Mouse (Mus musculus) A20 (cell line): ENCODE results near the gene Arid3c.
"Not testable (repeated sequence)": the region's sequence is repeated elsewhere in the genome, so short reads cannot be mapped to it uniquely, and the experiment has no call there.

Source experiments
- DNase-seq: peaks from one replicate; pipeline ENCODE4 v3.0.0-alpha.2; 2011; ENCODE audit warnings: low read depth, low spot score

The Arid3c gene

GRCm38 (mm10) chr4:41731052-41731765, at the start of gene Arid3c:
Gene Arid3c, minus strand, starts transcription at chr4:41731142.
- no peak for DNase-seq

- DNase-seq: not testable (repeated sequence)
Observed at GRCm38 (mm10) chr4:41775840-41776239, 44.9 kb upstream of the Arid3c start.

DNA sequence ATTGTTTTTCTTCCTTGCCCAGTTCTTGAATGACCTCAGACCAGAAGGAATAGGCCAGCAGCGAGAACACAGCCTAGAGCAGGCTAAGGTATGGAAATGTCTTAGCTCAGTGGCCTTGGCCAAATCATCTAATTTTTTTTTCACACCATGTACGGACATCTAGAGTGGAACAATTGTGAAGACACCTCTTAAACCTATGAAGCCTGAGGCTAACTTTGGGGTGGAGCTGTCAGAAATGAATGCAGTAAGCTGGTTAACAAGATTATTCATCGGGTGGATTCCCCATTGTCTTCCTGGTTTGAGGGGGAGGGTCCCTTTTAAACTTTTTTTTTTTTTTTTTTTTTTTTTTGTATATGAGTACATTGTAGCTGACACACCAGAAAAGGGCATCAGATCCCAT, 43.6 kb upstream of the Arid3c start:
- not testable (repeated sequence) for DNase-seq

- DNase-seq: not testable (repeated sequence)
Observed at GRCm38 (mm10) chr4:41774002-41774401, 43.1 kb upstream of the Arid3c start, which contains the start of gene Ccl27a. Gene Ccl27a, minus strand, starts transcription at chr4:41774247.

GRCm38 (mm10) chr4:41773502-41773901, 42.6 kb upstream of the Arid3c start:
- DNase-seq: not testable (repeated sequence)

DNA sequence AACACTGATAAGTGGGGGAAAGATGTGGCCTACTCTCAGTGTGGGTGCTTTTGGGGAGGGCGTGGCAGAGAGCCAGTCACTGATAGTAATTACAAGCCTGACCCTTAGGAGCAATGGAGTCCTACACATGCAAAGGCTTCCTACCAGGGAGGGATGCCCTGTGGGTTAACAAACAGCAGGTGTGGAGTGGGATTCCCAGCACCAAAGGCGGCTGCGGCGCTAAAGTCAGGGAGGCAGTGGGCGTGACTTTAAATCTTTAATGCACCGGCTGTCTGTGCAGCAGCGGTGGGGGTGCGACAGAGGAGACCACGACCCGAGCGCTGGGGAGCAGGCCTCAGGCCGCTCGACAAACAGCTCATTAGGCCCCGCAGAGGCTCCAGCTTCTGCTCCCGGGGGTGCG, 42.0 kb upstream of the Arid3c start:
- DNase-seq: not testable (repeated sequence)

DNA sequence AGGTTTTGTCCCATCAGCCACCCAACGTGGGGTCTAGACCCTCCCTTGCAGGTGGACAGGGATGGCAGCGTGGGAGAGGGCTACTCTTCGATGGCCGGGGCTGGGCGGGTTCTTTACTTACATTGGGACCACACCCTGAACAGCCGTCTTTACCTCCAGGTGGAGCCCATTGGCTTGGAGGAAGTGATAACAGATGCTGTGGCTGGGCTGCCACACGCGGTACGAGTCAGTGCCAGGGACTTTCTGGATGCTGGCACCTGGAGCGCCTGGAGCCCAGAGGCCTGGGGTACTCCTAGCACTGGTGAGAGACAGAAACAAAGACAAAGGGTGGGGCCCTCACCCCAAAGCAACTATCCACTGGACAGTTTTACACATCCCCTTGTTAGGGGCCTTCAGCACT, 36.4 kb upstream of the Arid3c start:
- not testable (repeated sequence) for DNase-seq

GRCm38 (mm10) chr4:41763176-41763575, 32.2 kb upstream of the Arid3c start:
- not testable (repeated sequence) for DNase-seq

DNA sequence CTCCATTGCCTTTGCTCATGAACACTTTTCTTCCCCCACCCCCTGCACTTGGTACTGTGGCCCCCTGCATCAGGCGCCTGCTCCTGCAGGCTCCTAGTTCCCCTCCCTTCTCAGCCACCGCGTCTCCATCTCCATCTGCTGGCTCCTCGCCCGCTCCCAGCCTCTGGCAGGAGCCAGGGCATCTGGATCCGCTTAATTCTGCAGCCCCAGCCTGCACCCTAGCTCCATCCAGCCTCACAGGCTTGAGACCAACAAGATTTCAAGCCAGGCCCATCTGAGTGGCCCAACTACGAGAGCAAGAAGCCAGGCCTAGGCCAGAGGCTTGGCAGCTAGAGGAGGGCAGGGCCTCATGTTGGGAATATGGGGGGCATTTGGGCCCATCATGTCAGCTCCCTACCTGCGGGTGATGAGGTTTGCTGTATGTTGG, 31.8 kb upstream of the Arid3c start:
- not testable (repeated sequence) for DNase-seq

DNA sequence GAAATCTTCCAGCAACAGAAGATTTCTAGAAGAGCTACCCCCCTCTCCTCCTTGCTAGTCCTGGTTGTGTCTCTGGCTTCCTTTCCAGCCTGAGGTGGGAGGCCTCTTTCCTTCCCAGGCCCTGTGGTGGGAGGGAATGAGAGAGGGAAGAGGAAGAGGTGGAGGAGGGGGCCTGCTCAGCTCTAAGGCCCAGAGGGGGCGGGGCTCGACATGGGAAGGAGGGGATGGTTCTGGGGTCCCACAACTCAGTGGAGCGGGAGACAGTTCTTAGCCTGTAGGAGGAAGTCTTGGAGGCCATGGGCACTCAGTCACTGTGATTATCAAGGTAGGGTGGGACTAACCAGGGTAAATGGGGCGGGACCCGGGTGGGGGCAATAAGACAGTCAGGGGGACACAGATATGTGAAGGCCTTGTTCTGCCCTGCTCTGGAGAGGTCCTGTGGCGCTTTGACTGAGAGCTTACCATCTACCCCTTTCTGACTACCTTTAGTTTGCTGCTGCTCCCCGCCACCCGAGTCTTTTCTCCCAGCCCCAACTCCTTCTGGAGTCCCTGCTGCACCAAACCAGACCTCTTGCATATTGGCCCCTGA, 31.3 kb upstream of the Arid3c start:
- no peak for DNase-seq

- no peak for DNase-seq
Observed at GRCm38 (mm10) chr4:41761680-41762079, 30.7 kb upstream of the Arid3c start.

- DNase-seq: no peak
Observed at GRCm38 (mm10) chr4:41760911-41761310, 30.0 kb upstream of the Arid3c start.

GRCm38 (mm10) chr4:41760288-41760721, 29.4 kb upstream of the Arid3c start:
- no peak for DNase-seq

DNA sequence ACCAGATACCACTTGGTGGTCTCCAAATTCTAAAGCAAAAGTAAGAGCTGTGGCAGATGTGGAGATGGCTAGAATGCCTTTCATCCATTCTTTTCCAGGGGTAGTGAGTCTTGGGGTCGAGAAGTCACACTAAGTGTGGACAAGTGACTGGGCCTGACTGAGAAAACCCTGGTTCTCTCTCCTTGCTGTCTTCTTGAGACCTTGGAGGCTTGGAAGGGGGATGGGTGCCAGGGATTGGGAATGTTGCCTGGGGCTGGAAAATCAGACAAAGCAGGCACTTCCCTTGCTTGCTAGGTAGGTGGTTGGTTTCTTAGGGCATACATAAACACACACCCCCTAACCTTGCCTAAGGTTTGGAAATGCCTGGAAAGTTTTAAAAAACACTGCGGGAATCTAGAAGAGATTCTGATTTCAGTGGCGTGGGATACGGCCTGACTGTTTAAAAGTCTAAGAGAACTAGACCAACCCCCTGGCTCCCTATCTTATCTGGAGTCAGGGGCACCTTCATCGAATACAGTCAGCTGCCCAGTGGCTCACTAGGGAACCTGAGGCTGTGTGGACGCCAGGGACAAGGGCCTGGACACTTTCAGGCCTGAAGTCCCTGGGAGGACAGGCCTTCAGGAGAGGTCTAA, 28.8 kb upstream of the Arid3c start:
- no peak for DNase-seq

- no peak for DNase-seq
Observed at GRCm38 (mm10) chr4:41759206-41759605, 28.3 kb upstream of the Arid3c start.

DNA sequence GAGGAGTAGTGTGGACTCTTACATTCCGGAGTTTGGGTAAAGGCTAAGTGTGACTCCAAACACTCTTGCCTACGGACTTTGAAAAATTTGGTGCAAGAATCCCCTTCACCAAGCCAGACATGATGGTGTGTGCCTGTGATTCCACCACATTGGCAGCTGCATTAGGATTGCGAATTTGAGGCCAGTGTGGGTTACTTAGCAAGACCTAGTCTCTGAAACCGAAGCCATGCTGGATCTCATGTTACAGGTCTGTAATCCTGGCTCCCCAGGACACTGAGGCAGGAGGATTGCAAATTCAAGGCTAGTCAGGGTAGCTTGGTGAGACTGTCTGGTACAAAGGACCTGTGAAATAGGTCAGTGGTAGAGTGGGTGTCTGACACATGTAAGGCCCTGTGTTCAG, 27.8 kb upstream of the Arid3c start:
- no peak for DNase-seq

GRCm38 (mm10) chr4:41758021-41758420, 27.1 kb upstream of the Arid3c start:
- no peak for DNase-seq

- DNase-seq: no peak
Observed at GRCm38 (mm10) chr4:41757321-41757720, 26.4 kb upstream of the Arid3c start.

- no peak for DNase-seq
Observed at GRCm38 (mm10) chr4:41756440-41756839, 25.5 kb upstream of the Arid3c start.

DNA sequence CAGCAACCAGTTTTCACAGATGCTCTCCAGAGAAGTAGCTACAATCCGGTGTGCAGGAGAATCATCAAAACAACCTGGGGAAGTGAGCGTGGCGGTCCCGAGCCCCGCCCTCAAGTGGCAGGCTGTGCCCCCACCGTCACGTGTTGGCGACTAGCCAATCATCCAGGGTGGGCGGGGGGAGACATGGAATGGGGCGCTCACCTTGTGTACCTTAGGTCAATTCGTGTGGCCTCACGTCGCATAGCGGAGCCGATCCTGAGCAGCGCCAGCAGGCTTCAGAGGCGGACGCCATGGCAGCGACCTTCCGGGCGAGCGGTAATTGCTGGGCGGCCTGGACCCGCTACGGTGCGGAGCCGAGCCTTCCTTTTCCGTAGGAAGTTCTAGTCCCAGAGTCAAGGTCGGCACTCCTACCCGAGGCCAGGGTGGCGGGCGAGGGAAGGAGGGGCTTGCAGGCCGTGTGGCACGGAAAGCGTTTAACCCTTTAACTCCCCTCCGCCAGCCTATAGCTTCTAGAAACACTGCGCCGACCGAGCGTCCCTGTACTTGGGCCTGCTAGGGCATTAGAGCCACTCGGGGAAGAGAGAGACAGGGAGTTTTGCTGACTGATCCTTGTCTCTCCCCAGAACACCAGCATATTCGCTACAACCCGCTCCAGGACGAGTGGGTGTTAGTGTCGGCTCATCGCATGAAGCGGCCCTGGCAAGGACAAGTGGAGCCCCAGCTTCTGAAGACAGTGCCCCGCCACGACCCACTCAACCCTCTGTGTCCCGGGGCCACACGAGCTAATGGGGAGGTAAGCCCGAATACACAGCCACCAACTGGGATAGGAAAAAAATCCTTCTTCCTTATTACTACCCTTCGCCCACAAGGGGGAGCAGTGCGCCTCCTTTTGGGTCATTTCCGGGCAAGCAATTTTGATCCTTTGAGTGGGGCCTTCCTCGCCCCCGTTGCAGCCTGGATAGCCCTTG, 24.7 kb upstream of the Arid3c start, which contains the start of gene Sigmar1:
Sigmar1 (minus strand) TSS at position 820 of the 968 bp plus-strand sequence.
- DNase-seq: peak; percentile 96

DNA sequence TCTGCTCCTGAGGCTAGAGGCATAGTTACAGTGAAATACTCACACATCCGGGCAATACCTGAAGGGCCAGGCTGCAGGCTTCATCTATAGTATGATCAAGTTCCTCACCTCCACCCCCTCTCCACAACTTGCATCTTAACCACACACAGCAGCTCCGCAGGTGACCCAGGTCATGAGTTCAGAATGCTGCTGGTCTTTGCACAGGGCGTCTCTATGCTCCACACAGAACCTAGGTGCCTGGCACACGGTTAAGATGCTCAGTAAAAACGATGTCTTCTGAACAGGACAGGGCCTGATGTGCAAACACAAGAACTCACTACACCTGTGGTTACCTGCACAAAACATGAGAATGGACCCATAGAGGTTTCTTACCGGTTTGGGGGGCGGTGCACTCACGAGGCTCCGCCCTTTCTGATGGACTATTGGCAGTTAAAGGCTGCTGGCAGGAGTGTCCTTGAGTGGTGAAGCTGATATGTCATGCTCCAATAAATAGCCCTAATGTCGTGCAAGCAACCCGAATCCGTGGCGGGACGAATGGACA, 23.9 kb upstream of the Arid3c start, which contains the start of gene Galt:
Galt (plus strand) TSS at position 432 of the 541 bp plus-strand sequence.
- DNase-seq: no peak
